Mouse (Mus musculus) c-Kit-positive CD71-negative TER-119-negative erythroid progenitor cells, embryonic 14.5 days (primary cell): ENCODE results near the gene Igdcc4.
A peak's percentile ranks its signal among the peaks of the same experiment; 100 is the strongest.
"Not testable (repeated sequence)": the region's sequence is repeated elsewhere in the genome, so short reads cannot be mapped to it uniquely, and the experiment has no call there.

Experiments
- DNase-seq: peaks from one replicate; pipeline ENCODE4 v3.0.0-alpha.2; 2013; ENCODE audit warnings: low read depth

The Igdcc4 gene

GRCm38 (mm10) chr9:65100991-65101685, at the start of gene Igdcc4:
Gene Igdcc4 (plus strand): TSS chr9:65101486.
- DNase-seq = no peak

GRCm38 (mm10) chr9:65064251-65064650, 37.0 kb upstream of the Igdcc4 start:
- no peak for DNase-seq

- no peak for DNase-seq
Measured at GRCm38 (mm10) chr9:65070587-65070986, 30.7 kb upstream of the Igdcc4 start.

- DNase-seq = no peak
Measured at GRCm38 (mm10) chr9:65073555-65073954, 27.7 kb upstream of the Igdcc4 start.

GRCm38 (mm10) chr9:65074251-65074650, 27.0 kb upstream of the Igdcc4 start:
- DNase-seq = no peak

GRCm38 (mm10) chr9:65074855-65075493, 26.3 kb upstream of the Igdcc4 start:
- DNase-seq = peak; percentile 39

GRCm38 (mm10) chr9:65077536-65077935, 23.8 kb upstream of the Igdcc4 start:
- no peak for DNase-seq

- not testable (repeated sequence) for DNase-seq
Measured at GRCm38 (mm10) chr9:65080141-65080540, 21.1 kb upstream of the Igdcc4 start.

GRCm38 (mm10) chr9:65083075-65083765, 18.1 kb upstream of the Igdcc4 start:
- no peak for DNase-seq

- DNase-seq = no peak
Measured at GRCm38 (mm10) chr9:65084198-65084807, 17.0 kb upstream of the Igdcc4 start.

GRCm38 (mm10) chr9:65085270-65085669, 16.0 kb upstream of the Igdcc4 start:
- DNase-seq = no peak

GRCm38 (mm10) chr9:65086801-65087200, 14.5 kb upstream of the Igdcc4 start:
- DNase-seq = no peak

GRCm38 (mm10) chr9:65087490-65087889, 13.8 kb upstream of the Igdcc4 start:
- DNase-seq = no peak

- no peak for DNase-seq
Measured at GRCm38 (mm10) chr9:65094237-65094636, 7.0 kb upstream of the Igdcc4 start.

- no peak for DNase-seq
Measured at GRCm38 (mm10) chr9:65101686-65102376, 545 bp downstream of the Igdcc4 start.

GRCm38 (mm10) chr9:65102377-65103172, 1.3 kb downstream of the Igdcc4 start:
- no peak for DNase-seq

- no peak for DNase-seq
Measured at GRCm38 (mm10) chr9:65103173-65103752, 2.0 kb downstream of the Igdcc4 start.

GRCm38 (mm10) chr9:65106821-65107220, 5.5 kb downstream of the Igdcc4 start:
- no peak for DNase-seq

GRCm38 (mm10) chr9:65107893-65108292, 6.6 kb downstream of the Igdcc4 start:
- no peak for DNase-seq

GRCm38 (mm10) chr9:65109132-65110072, 8.1 kb downstream of the Igdcc4 start:
- no peak for DNase-seq
